Mouse (Mus musculus) right cerebral cortex, postnatal 4 days (tissue): Measurements from ENCODE around the gene Gatad2a.

ENCODE experiments used
- DNase-seq: peaks from one replicate; pipeline ENCODE4 v3.0.0-alpha.2; 2022

The Gatad2a gene

GRCm38 (mm10) chr8:69870003-69870765, 126.0 kb downstream of the Gatad2a start:
- DNase-seq = no peak

DNA sequence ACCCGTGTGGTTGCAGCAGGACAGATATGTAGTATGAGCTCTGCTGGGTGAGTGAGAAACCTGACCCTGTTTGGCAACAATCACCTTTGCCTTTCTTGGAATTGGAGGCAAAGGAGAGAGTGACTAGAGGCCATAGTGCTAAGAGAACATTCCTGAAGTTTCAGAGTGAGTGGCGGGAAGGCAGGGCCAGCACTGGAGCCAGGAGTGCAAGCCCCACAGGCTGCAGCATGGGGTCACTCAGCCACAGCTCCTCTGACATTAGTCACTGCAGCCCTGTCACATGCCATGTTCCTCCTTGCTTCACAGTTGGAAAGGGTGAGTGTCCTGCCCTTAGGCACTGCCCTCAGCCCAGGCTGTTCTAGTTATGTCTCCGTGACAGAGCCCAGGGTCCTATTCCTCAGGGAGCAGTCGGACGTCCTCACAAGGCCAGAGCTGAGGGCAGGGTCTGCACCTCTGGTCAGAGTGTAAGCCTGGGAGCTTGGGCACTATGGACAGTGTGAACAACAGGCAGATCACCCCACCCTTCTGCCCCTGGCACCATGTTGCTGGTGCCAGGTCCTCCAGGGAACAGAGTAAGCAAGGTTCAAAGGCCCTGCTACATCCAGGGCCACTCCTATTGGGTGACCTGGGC, 128.4 kb downstream of the Gatad2a start:
- DNase-seq = no peak

GRCm38 (mm10) chr8:69864180-69864579, 132.0 kb downstream of the Gatad2a start:
- no peak for DNase-seq

DNA sequence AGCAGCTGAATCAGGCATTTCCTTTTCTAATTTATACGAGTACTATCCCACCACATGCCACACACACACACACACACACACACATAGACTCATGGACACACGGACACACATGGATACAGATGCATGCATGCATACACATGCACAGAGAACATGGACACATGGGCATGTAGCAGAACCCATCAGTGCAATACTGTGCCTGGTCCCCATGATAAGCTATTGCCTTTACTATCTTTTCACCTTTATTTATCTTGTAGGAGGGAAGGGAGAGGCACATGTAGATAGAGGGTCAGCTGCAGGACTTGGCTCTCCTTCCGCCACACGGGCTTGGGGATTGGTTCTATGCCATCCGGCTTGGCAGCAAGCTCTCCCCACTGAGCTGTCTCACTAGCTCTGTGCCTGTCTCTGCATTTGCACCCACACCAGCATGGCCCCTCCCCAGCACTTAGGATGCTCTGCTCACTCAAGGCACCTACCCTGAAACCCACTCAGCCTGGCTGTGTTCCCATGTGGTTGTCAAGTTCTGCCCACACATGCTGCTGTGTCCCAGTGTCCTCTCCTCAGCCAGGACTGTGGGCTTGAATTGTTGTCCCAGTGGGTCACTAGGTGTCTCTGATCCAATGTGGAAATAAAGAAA, 132.7 kb downstream of the Gatad2a start:
- DNase-seq = no peak

GRCm38 (mm10) chr8:69861251-69861650, 134.9 kb downstream of the Gatad2a start:
- DNase-seq = no peak

DNA sequence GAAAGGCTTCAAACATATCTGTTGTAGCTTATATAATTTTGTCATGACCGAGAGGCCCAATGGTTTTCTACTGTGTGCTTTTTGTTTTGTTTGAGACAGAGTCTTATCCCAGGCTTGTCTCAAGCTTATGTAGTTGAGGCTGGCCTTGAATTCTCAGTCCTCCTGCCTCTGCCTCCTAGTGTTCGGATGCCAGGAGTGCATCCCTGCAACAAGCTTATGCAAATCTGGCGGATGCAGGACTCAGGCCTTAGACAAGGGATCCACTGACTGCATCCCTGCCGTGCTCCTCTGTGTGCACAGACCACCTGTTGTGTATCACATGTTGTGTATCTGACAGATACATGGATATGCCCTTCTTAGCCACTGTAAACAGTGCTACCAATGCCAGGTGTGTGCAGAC, 135.4 kb downstream of the Gatad2a start:
- no peak for DNase-seq
